Mouse (Mus musculus) cerebellum, adult 2 months (tissue): ENCODE measurements around the gene Boc.

ENCODE experiments used
- CTCF ChIP-seq: fragments of 200-500 bp; IDR thresholded peaks from 2 replicates; pipeline ENCODE4 v1.5.1; 2011; ENCODE audit warnings: low read depth, mild to moderate bottlenecking, control low read depth, low read length, moderate library complexity, borderline replicate concordance; ENCODE audit not compliant: insufficient read depth
- POLR2A ChIP-seq: fragments of 200-500 bp; IDR thresholded peaks from 2 replicates; pipeline ENCODE4 v1.6.1; 2011; ENCODE audit warnings: low read length, control low read depth, borderline replicate concordance; ENCODE audit not compliant: insufficient read depth

DNA sequence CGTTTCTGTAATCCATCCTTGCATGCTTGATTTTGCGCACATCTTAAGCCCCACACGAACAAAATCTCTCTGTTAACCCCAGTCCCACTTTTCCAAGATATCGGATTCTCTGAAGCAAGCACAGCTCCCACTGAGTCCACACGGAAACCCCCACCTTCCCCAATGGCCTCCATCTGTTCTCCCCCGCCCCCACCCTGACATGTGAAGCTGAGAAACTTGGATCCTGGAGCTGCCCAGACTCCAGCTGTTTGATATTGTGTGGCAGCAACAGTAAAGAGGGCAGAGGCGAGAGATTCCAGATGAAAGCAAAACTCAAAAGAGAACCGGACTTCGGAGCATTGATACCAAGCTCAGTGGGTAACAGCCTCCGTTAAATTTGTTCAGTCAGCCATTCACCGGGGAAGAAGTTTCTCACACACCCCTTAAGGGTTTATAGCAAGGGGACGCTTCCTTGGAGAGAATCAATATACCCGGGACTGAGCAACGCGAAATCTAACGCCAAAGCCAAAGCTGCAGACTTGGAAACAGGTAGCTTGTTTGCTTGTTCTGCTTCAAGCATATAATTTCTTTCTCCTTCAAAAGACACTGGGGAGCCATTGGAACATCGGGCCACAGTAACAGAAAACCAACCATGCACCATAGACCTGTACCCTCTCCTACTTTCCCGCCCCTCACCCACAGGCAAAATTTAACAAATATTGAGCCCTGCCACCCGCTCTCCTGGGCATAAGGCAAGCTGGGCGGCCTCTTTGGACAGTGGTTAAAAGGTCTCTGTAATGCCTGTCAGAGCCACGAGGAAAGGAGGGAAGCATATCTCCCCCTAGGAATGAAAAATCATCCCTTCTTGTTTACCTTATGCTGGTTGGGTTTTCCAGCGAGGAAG is 6.9 kb upstream of the Boc start:
- TF ChIP-seq CTCF (no peak), POLR2A (no peak)
